Mouse (Mus musculus): Measurements from ENCODE around the gene Drc3.

- TF ChIP-seq POLR2A (IDR thresholded peaks at IDR 0.05; ENCODE audit: low read depth, low read length), result no peak
- no peak for TF ChIP-seq CTCF (IDR thresholded peaks at IDR 0.05; ENCODE audit: extremely low read depth, insufficient read length, insufficient replicate concordance, low read depth, low read length)
Measured at GRCm38 (mm10) chr11:60316250-60316649, 36.9 kb upstream of the Drc3 start.

All from small intestine, adult 2 months (tissue).